Comparison of ENCODE assay signal across 8 mouse cellular contexts in genomic region chr1:186705203-186705914, GRCm38 (mm10). TPM values are rescaled to one million over a fixed set of nuclear protein-coding genes. Genes with fewer than 3 reads are reported as not detected.
A peak's percentile ranks its signal among the peaks of the same experiment; 100 is the strongest.
DNase-seq lines count a peak whose midpoint lies in the region; ATAC-seq and TF ChIP-seq lines count a peak whose summit lies in the region.

No protein-coding gene starts in this region.

- peak overlapping the region; percentile 41 for H3K4me3 ChIP-seq in cerebellum, adult 2 months (replicated peaks; ENCODE audit: insufficient read depth, low read depth, low read length)
- H3K4me3 ChIP-seq in lung, postnatal 0 days (ENCODE audit: low read depth, low read length): peak overlapping the region; percentile 67

- H3K36me3 ChIP-seq in lung, postnatal 0 days (ENCODE audit: insufficient read depth, low read length): no peaks in the 10 kb centered on the region

- TF ChIP-seq EP300 in lung, postnatal 0 days (IDR thresholded peaks at IDR 0.05): no peak

- H3K27ac ChIP-seq in cerebellum, adult 2 months (ENCODE audit: insufficient read depth, low read length): no peak overlapping the region
- H3K27ac ChIP-seq in lung, postnatal 0 days (ENCODE audit: low read length): peak overlapping the region; percentile 77

- peak; percentile 66 for ATAC-seq in frontal cortex, adult (ENCODE audit: low TSS enrichment)
- peak; percentile 86 for ATAC-seq in lung, postnatal 0 days

- no peaks in the 10 kb centered on the region for H3K27me3 ChIP-seq in cerebellum, adult 2 months (ENCODE audit: control insufficient read depth, insufficient read depth, low read length)
- H3K27me3 ChIP-seq in lung, postnatal 0 days (replicated peaks; ENCODE audit: insufficient read depth, low read length): no peaks in the 10 kb centered on the region

- peak overlapping the region; percentile 62 for H3K9ac ChIP-seq in lung, postnatal 0 days (replicated peaks; ENCODE audit: low read depth)

- WGBS in cerebellum, adult 2 months: under 1% methylated on average over 62 of the region's 65 CpGs
- WGBS in lung, postnatal 0 days: under 1% methylated on average over 40 of the region's 65 CpGs

- no peaks in the 10 kb centered on the region for H3K9me3 ChIP-seq in lung, postnatal 0 days (ENCODE audit: low read length)

- peak overlapping the region; percentile 87 for H3K4me2 ChIP-seq in lung, postnatal 0 days (replicated peaks; ENCODE audit: low read depth, low read length)

- H3K4me1 ChIP-seq in cerebellum, adult 2 months (ENCODE audit: control insufficient read depth, insufficient read depth, low read length): peaks cover 3% of the 10 kb centered on the region; the same call in 1 of the 2 replicates
- peaks cover 10% of the 10 kb centered on the region; the same call in 1 of the 2 replicates for H3K4me1 ChIP-seq in lung, postnatal 0 days (ENCODE audit: insufficient read depth, low read depth, low read length)

- TF ChIP-seq POLR2A in cerebellum, adult 2 months (IDR thresholded peaks at IDR 0.05; ENCODE audit: borderline replicate concordance, insufficient read depth, low read length): no peak

- no peak for TF ChIP-seq CTCF in cerebellum, adult 2 months (IDR thresholded peaks at IDR 0.05; ENCODE audit: borderline replicate concordance, insufficient read depth, low read depth, low read length)
- peak; percentile 49 for TF ChIP-seq CTCF in lung, postnatal 0 days (IDR thresholded peaks at IDR 0.05)

- peak; percentile 52 for DNase-seq in ES-CJ7 (ENCODE audit: low read depth, low spot score)
- DNase-seq in cerebellum, adult 2 months: peak; percentile 20 to 35
- DNase-seq in heart, postnatal 4 days: peak; percentile 77
- DNase-seq in layer of hippocampus, postnatal 14 days (ENCODE audit: low spot score in 2 of 2): peak; percentile 59 to 64
- peak; percentile 84 for DNase-seq in lung, postnatal 0 days (ENCODE audit: low spot score)
- peak; percentile 77 for DNase-seq in retina, embryonic 14.5 days (ENCODE audit: low spot score)
- no peak for DNase-seq in c-Kit-positive CD71-positive TER-119-positive erythroid progenitor cells, embryonic 14.5 days (ENCODE audit: low spot score)

RNA-seq across cellular contexts. Expression of gene Tgfb2, which starts 0.4 kb away (rescaled TPM):
- 3.8 and 4.0 TPM in 2 replicates for polyA plus RNA-seq in cerebellum, adult 2 months (2012; rRNA removed)
- 10 to 100 TPM; 28.7 to 31.6 TPM for total RNA-seq in heart, postnatal 4 days (2021)
- 10 to 100 TPM; 36.6 to 37.0 TPM for total RNA-seq in layer of hippocampus, postnatal 14 days (2021)
- 49.7 and 58.2 TPM in 2 replicates for polyA plus RNA-seq in lung, postnatal 0 days (2015; fragmentation: Nextera tagmentation; extraction: Ambion mirVana)

RNA-seq across cellular contexts. Expression of gene Rrp15, which starts 43.8 kb away (rescaled TPM):
- polyA plus RNA-seq in cerebellum, adult 2 months (2012; rRNA removed): 10.7 and 12.2 TPM in 2 replicates
- 10 to 100 TPM; 16.0 to 16.7 TPM for total RNA-seq in heart, postnatal 4 days (2021)
- 10 to 100 TPM; 13.0 to 16.8 TPM for total RNA-seq in layer of hippocampus, postnatal 14 days (2021)
- polyA plus RNA-seq in lung, postnatal 0 days (2015; fragmentation: Nextera tagmentation; extraction: Ambion mirVana): 21.8 and 21.9 TPM in 2 replicates
